Mouse (Mus musculus) neural tube, embryonic 12.5 days (tissue): ENCODE data around the gene Slco4a1. TPM values are rescaled to one million over a fixed set of nuclear protein-coding genes. Genes with fewer than 3 reads are reported as not detected.

Experiments
- ATAC-seq: fragments of 200-750 bp; cut with Nextera tagmentation; 2 replicates; pipeline ENCODE4 v1.8.0; 2017; ENCODE audit warnings: low read depth, mild to moderate bottlenecking, moderate TSS enrichment, moderate library complexity; ENCODE audit not compliant: low FRiP score
- H3K27ac ChIP-seq: fragments of 300-500 bp; sonication (generic); 2 replicates; pipeline ENCODE4 v1.5.1; 2016
- H3K27me3 ChIP-seq: fragments of 300-500 bp; sonication (generic); replicated peaks from 2 replicates; pipeline ENCODE4 v1.6.1; 2016; ENCODE audit warnings: mild to moderate bottlenecking
- H3K36me3 ChIP-seq: fragments of 300-500 bp; sonication (generic); 2 replicates; pipeline ENCODE4 v1.6.1; 2016; ENCODE audit warnings: mild to moderate bottlenecking
- H3K4me1 ChIP-seq: fragments of 300-500 bp; sonication (generic); 2 replicates; pipeline ENCODE4 v1.6.1; 2016
- H3K4me2 ChIP-seq: fragments of 300-500 bp; sonication (generic); replicated peaks from 2 replicates; pipeline ENCODE4 v1.6.1; 2016; ENCODE audit warnings: mild to moderate bottlenecking
- H3K4me3 ChIP-seq: fragments of 300-500 bp; sonication (generic); 2 replicates; pipeline ENCODE4 v1.5.1; 2016
- H3K9ac ChIP-seq: fragments of 300-500 bp; sonication (generic); 2 replicates; pipeline ENCODE4 v1.6.1; 2016; ENCODE audit warnings: mild to moderate bottlenecking
- H3K9me3 ChIP-seq: fragments of 300-500 bp; sonication (generic); 2 replicates; pipeline ENCODE4 v1.6.1; 2016; ENCODE audit warnings: mild to moderate bottlenecking
- WGBS: fragments of 180-500 bp; shearing (Covaris S2); methylation state at CpG from one replicate; pipeline ENCODE4 v1.1.7; 2016; 5-methylcytosine and 5-hydroxymethylcytosine counted together
- polyA plus RNA-seq: library from polyadenylated mRNA; unstranded; fragments of >200 nt; fragmentation: Nextera tagmentation; extraction: Ambion mirVana; gene quantifications from 2 replicates; pipeline ENCODE4 v1.2.1, GENCODE M21; 2016

Gene Slco4a1
- polyA plus RNA-seq = 6.0 and 7.8 TPM in 2 replicates

DNA sequence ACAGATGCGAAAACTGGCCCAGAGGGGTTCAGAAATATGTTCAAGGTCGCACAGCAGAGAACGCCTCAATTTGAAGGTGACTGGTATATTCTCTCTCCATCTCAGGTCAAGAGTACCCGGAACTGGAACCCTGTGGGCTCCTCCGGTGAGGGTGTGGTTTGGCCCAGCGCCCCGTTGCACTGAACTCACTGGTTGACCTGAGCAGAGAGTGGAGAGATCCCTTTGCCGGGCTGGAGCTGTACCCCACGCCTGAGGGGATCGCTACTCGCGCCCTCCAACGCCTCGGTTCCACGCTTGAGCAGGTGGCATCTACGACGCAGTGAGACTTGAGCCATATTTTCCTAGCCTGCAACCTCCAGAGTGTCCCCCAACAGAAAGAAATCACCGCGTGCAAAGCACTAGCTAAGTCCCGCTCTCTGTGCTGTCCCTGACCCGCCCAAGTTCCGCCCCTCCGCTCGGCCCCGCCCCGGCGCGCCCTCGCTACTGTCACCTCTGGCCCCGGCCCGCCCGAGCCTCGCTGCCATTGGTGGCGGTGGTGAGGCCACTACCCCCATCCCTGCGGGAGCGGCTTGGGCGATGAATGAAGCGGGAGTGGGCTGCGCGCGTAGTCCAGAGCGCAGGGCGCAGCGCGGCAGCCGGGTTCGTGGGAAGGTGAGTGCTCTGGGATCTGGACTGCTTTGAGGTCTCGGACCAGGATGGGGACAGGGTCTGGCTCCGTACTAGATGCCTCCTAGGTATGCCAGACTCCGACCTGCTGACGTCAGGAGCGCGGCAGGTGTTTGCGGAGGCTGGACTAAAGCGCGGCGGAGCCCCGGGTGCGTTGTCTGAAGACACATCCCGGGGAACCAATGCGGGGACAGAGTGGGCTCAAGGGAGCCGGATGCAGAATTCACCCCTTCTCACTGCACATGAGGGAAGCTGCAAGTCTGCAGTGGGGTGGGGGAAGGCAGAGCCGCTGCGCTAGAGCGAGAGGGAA is at the start of gene Slco4a1:
Gene Slco4a1 (plus strand): TSS at position 523 of the 976 bp plus-strand sequence.
- Histone ChIP-seq H3K4me3 (peak within 1 kb of the TSS; percentile 46), H3K9ac (peak within 1 kb of the TSS; percentile 47), H3K27me3 (peaks cover 40% of the 10 kb centered on the region), H3K4me1 (peaks cover 13% of the 10 kb centered on the region; the same call in 1 of the 2 replicates), H3K9me3 (no peaks in the 10 kb centered on the region), H3K27ac (0 out of 2 replicates have a peak within 1 kb of the TSS, but pooled peaks have one; percentile 5), H3K4me2 (peak within 1 kb of the TSS; percentile 97), H3K36me3 (no peaks in the 10 kb centered on the region)
- 1% methylated on average over 65 of the region's 65 CpGs for WGBS
- ATAC-seq = peak; percentile 83

- Histone ChIP-seq H3K4me2 (no peak overlapping the region), H3K9me3 (no peaks in the 10 kb centered on the region), H3K9ac (no peak overlapping the region), H3K27me3 (no peaks in the 10 kb centered on the region), H3K4me1 (0 out of 2 replicates have a peak, but pooled peaks cover 4% of the 10 kb centered on the region), H3K4me3 (no peak overlapping the region), H3K36me3 (no peaks in the 10 kb centered on the region), H3K27ac (no peak overlapping the region)
- WGBS = 31% methylated on average over 2 of the region's 2 CpGs
- no peak for ATAC-seq
Measured at GRCm38 (mm10) chr2:180408410-180408809, 47.6 kb upstream of the Slco4a1 start.

DNA sequence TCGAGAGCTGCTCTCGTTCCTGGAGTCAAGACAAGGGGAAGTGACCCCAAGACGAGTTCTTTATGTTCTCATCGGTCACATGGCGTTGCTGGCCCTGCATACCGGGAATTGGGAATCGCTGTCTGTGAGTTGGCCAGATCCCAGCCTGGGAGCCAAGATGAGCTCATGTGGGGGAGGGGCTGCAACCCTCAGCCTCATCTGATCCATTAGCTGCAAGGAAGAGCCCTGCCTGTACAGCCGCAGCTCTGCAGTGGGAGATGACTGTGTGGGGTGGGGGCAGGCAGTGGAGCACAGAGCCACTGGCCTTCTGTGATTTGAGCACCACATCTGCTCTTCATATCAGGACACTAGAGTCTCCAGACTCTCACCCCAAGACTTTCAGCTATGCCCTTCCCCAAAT is 45.6 kb upstream of the Slco4a1 start:
- Histone ChIP-seq H3K9me3 (no peaks in the 10 kb centered on the region), H3K27ac (no peak overlapping the region), H3K4me1 (0 out of 2 replicates have a peak, but pooled peaks cover 4% of the 10 kb centered on the region), H3K9ac (no peak overlapping the region), H3K4me3 (no peak overlapping the region), H3K4me2 (no peak overlapping the region), H3K27me3 (no peaks in the 10 kb centered on the region), H3K36me3 (no peaks in the 10 kb centered on the region)
- WGBS = 65% methylated on average over 8 of the region's 8 CpGs
- no peak for ATAC-seq

DNA sequence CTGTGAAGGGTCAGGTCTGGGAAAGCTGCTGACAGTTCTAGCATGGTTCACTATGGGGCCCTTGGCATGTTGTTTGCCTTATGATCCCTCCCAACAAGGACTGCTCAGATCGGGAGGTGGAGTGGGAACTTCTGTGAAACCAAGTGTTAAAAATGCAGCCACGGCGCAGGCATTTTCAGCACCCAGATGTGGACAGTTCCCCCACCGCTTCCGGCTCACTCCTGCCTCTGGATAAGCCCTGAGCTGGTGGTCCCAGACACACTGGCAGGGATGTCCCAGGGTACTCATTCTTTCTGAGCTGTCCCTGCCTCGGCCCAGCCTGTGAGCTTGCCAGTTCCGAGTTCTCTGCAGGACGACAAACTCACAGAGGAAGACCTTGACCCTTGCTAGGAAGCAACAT is 45.0 kb upstream of the Slco4a1 start:
- Histone ChIP-seq H3K9me3 (no peaks in the 10 kb centered on the region), H3K27me3 (no peaks in the 10 kb centered on the region), H3K36me3 (no peaks in the 10 kb centered on the region), H3K4me2 (no peak overlapping the region), H3K9ac (no peak overlapping the region), H3K27ac (no peak overlapping the region), H3K4me1 (0 out of 2 replicates have a peak, but pooled peaks cover 4% of the 10 kb centered on the region), H3K4me3 (no peak overlapping the region)
- 10% methylated on average over 8 of the region's 8 CpGs for WGBS
- no peak for ATAC-seq

DNA sequence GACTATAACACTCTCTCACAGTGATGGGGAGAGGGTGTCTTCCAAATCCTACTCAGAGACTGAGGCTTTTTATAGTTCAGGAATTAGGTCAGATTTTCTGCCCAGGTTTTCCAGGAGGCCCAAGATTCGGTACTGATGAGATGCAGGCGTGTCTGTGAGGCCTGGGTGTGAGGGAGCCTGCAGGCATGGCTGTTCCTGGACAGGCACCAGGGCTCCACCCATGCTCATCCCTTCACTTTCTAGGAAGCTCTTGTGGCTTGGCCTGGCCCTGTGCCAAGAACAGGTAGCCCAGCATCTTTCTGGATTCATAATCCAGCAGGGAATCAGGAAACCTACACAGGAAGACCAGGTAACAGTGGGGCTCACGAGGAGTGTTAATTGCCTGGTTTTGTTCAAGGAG is 40.4 kb upstream of the Slco4a1 start:
- Histone ChIP-seq H3K36me3 (no peaks in the 10 kb centered on the region), H3K27me3 (no peaks in the 10 kb centered on the region), H3K4me3 (no peak overlapping the region), H3K4me1 (no peaks in the 10 kb centered on the region), H3K4me2 (no peak overlapping the region), H3K9me3 (no peaks in the 10 kb centered on the region), H3K9ac (no peak overlapping the region), H3K27ac (no peak overlapping the region)
- ATAC-seq = no peak
- 75% methylated on average over 3 of the region's 3 CpGs for WGBS

DNA sequence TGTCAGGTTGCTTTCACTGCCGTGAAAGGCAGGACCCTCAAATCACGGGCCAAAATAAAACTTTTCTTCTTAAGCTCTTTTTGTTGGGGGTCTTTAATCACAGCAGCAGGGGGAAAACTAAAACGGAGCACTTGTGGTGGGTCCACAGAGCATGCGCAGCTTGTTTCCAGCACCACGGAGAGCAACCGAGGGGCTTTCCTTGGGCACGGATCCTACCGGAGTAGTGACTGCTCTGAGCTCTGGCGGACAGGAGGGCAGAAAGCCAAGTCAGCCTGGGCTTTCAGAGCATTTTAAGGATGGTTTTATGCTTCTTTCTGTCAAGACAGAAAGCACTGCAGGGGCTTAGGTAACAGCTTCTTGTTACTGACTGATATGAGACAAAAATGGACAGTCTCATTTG is 38.3 kb upstream of the Slco4a1 start:
- Histone ChIP-seq H3K27ac (no peak overlapping the region), H3K4me2 (no peak overlapping the region), H3K4me1 (no peaks in the 10 kb centered on the region), H3K27me3 (no peaks in the 10 kb centered on the region), H3K9me3 (no peaks in the 10 kb centered on the region), H3K4me3 (no peak overlapping the region), H3K36me3 (no peaks in the 10 kb centered on the region), H3K9ac (no peak overlapping the region)
- ATAC-seq = no peak
- 18% methylated on average over 9 of the region's 9 CpGs for WGBS

- H3K4me3 ChIP-seq = no peak overlapping the region
- WGBS = 81% methylated on average over 3 of the region's 3 CpGs
- no peaks in the 10 kb centered on the region for H3K27me3 ChIP-seq
- H3K4me1 ChIP-seq = no peaks in the 10 kb centered on the region
- no peaks in the 10 kb centered on the region for H3K36me3 ChIP-seq
- no peak overlapping the region for H3K9ac ChIP-seq
- H3K27ac ChIP-seq = no peak overlapping the region
- ATAC-seq = no peak
- no peak overlapping the region for H3K4me2 ChIP-seq
- no peaks in the 10 kb centered on the region for H3K9me3 ChIP-seq
Measured at GRCm38 (mm10) chr2:180420641-180421040, 35.4 kb upstream of the Slco4a1 start.

- 49% methylated on average over 2 of the region's 2 CpGs for WGBS
Measured at GRCm38 (mm10) chr2:180425115-180425514, 30.9 kb upstream of the Slco4a1 start.

DNA sequence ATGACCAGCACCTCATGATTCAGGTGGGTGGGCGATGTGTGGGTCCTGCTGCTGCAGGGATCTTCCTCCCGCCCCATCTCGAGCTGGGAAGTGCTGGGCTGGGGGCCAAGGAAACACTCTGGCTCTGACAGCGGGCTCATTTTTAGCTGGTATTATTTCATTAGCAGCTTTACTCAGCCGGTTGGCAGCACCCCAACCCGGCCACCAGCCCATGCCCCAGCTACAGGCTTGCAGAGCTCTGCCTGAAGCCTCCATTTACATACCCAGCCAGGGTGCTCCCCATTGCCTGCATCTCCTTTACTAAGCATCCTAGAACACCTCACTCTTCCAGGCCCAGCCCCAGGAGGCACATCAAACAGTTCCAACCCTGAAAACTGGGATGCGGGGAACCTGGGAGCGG is 29.0 kb upstream of the Slco4a1 start:
- no peak for ATAC-seq
- 64% methylated on average over 8 of the region's 8 CpGs for WGBS
- Histone ChIP-seq H3K27me3 (no peaks in the 10 kb centered on the region), H3K4me1 (no peaks in the 10 kb centered on the region), H3K9me3 (no peaks in the 10 kb centered on the region), H3K9ac (no peak overlapping the region), H3K36me3 (no peaks in the 10 kb centered on the region), H3K4me2 (no peak overlapping the region), H3K27ac (no peak overlapping the region), H3K4me3 (no peak overlapping the region)

More at GRCm38 (mm10) chr2:180425115-180425514, 30.9 kb upstream of the Slco4a1 start:
- no peaks in the 10 kb centered on the region for H3K27me3 ChIP-seq
- H3K4me3 ChIP-seq = no peak overlapping the region
- no peaks in the 10 kb centered on the region for H3K36me3 ChIP-seq
- H3K4me1 ChIP-seq = no peaks in the 10 kb centered on the region
- H3K27ac ChIP-seq = no peak overlapping the region
- no peaks in the 10 kb centered on the region for H3K9me3 ChIP-seq
- no peak for ATAC-seq
- H3K9ac ChIP-seq = no peak overlapping the region
- H3K4me2 ChIP-seq = no peak overlapping the region

- no peaks in the 10 kb centered on the region for H3K36me3 ChIP-seq
- H3K9ac ChIP-seq = no peak overlapping the region
- H3K4me2 ChIP-seq = no peak overlapping the region
- H3K9me3 ChIP-seq = no peaks in the 10 kb centered on the region
- H3K27me3 ChIP-seq = no peaks in the 10 kb centered on the region
- no peak overlapping the region for H3K4me3 ChIP-seq
- ATAC-seq = no peak
- H3K27ac ChIP-seq = no peak overlapping the region
- no peaks in the 10 kb centered on the region for H3K4me1 ChIP-seq
- WGBS = 35% methylated on average over 2 of the region's 2 CpGs
Measured at GRCm38 (mm10) chr2:180428331-180428730, 27.7 kb upstream of the Slco4a1 start.

DNA sequence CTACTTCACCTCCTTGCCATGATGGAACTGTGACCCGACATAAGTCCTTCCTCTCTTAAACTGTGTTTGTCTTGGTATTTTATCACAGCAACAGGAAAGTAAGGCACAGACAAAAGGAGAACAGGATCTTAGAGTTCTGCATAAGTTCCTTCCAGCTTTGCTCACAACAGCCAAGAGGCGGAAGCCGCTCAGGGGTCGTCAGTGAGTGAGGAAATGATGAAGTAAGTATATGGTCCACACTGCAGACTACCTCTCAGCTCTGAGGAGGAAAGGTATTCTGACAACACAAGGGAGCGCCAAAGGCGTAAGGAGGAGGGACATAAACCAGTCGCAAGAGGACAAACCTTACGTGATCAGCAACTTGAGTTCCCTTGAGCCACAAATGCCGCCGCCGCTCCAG is 25.4 kb upstream of the Slco4a1 start:
- H3K9me3 ChIP-seq = no peaks in the 10 kb centered on the region
- H3K27me3 ChIP-seq = no peaks in the 10 kb centered on the region
- WGBS = 83% methylated on average over 11 of the region's 11 CpGs
- no peak overlapping the region for H3K4me3 ChIP-seq
- no peak overlapping the region for H3K9ac ChIP-seq
- H3K4me1 ChIP-seq = no peaks in the 10 kb centered on the region
- no peaks in the 10 kb centered on the region for H3K36me3 ChIP-seq
- ATAC-seq = no peak
- no peak overlapping the region for H3K4me2 ChIP-seq
- H3K27ac ChIP-seq = no peak overlapping the region

GRCm38 (mm10) chr2:180432042-180432668 is 23.9 kb upstream of the Slco4a1 start:
- ATAC-seq = no peak

More at GRCm38 (mm10) chr2:180432042-180432668, 23.9 kb upstream of the Slco4a1 start:
- no peak overlapping the region for H3K27ac ChIP-seq
- no peak overlapping the region for H3K9ac ChIP-seq
- H3K4me3 ChIP-seq = no peak overlapping the region
- H3K27me3 ChIP-seq = no peaks in the 10 kb centered on the region
- H3K4me1 ChIP-seq = no peaks in the 10 kb centered on the region
- no peaks in the 10 kb centered on the region for H3K9me3 ChIP-seq
- WGBS = 20% methylated on average over 10 of the region's 10 CpGs
- no peaks in the 10 kb centered on the region for H3K36me3 ChIP-seq
- no peak overlapping the region for H3K4me2 ChIP-seq
